Mouse (Mus musculus): ENCODE measurements around the gene Acvr1. TPM values are rescaled to one million over a fixed set of nuclear protein-coding genes. Genes with fewer than 3 reads are reported as not detected.

The Acvr1 gene
- polyA plus RNA-seq, 1 experiment from 2014 or later, result 12.9 TPM

DNA sequence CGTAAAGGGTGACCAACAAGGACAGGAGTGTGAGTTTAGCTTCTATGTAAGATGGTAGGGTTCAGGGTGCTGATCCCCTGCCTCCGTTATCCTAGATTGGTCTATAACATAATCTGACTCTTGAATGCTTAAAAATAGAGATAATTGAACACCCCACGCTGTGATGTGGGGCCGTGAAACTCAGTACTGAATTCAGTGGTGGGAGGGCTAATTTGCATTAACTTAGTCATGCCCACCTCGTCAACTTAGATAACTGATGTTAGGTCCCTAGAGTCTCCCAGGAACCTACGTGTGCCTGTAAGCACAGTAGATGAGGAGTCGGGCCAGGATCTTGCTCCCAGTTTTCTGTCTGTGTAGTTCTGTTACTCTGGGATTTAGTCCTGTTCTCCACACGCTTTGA is 147.4 kb downstream of the Acvr1 start:
- Histone ChIP-seq H3K4me2 (no peak overlapping the region), H3K9me3 (replicated peaks; ENCODE audit: control insufficient read depth, low read length) (no peaks in the 10 kb centered on the region), H3K4me1 (ENCODE audit: control insufficient read depth, insufficient read depth, low read length) (no peaks in the 10 kb centered on the region), H3K36me3 (ENCODE audit: control insufficient read depth, insufficient read depth, low read length) (no peaks in the 10 kb centered on the region), H3K27me3 (ENCODE audit: control insufficient read depth, insufficient read depth, low read length) (no peaks in the 10 kb centered on the region), H3K4me3 (ENCODE audit: low read depth, low read length) (no peak overlapping the region), H3K9ac (ENCODE audit: low read depth, low read length) (no peak overlapping the region), H3K27ac (ENCODE audit: low read depth, low read length) (no peak overlapping the region)
- no peak for ATAC-seq (replicated peaks; ENCODE audit: insufficient number of reproducible peaks, low FRiP score, low TSS enrichment)
- 82% methylated on average over 8 of the region's 8 CpGs for WGBS (ENCODE audit: insufficient replicate concordance)

DNA sequence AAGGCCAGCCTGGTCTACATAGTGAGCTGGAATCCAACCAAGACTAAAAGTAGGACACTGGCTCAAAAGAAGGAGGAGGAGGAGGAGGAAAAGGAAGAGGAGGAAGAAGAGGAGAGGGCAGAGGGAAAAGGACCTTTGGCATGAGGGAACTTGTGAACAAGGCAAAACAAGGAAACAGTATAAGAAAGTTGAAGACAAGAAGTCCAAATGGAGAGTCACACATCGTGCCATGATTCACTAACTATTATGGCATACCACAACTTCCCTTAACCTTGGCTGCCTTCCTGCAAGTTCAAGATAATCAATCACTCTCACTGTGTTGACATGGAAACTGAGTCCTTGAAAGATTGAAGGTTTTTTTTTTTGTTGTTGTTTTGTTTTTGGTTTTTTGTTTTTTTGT is 148.8 kb downstream of the Acvr1 start:
- no peak overlapping the region for H3K4me3 ChIP-seq (ENCODE audit: low read depth, low read length)
- no peaks in the 10 kb centered on the region for H3K4me1 ChIP-seq (ENCODE audit: control insufficient read depth, insufficient read depth, low read length)
- no peaks in the 10 kb centered on the region for H3K27me3 ChIP-seq (ENCODE audit: control insufficient read depth, insufficient read depth, low read length)
- ATAC-seq (replicated peaks; ENCODE audit: insufficient number of reproducible peaks, low FRiP score, low TSS enrichment), result no peak
- H3K27ac ChIP-seq (ENCODE audit: low read depth, low read length), result no peak overlapping the region
- 81% methylated on average over 1 of the region's 1 CpGs for WGBS (ENCODE audit: insufficient replicate concordance)
- H3K36me3 ChIP-seq (ENCODE audit: control insufficient read depth, insufficient read depth, low read length), result no peaks in the 10 kb centered on the region
- H3K9me3 ChIP-seq (replicated peaks; ENCODE audit: control insufficient read depth, low read length), result no peaks in the 10 kb centered on the region
- H3K9ac ChIP-seq (ENCODE audit: low read depth, low read length), result no peak overlapping the region
- H3K4me2 ChIP-seq, result no peak overlapping the region

DNA sequence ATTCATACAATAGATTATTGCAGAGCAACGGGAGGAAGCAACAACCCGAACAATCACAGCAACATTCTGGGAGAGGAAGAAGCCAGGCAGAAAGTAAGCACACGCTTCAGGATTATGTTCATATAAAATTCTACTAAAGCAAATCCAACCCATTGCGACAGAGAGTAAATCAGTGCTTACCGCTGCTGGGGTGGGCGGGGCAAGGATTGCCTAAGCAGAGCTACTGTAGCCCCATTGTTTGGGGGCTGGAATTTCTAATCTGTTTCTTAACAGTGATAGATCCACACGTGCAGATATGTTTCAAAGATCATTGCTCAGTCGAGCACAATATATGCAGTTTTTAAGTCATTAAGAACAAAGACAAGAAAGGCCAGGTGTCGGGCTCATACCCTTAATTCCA is 149.3 kb downstream of the Acvr1 start:
- Histone ChIP-seq H3K4me1 (ENCODE audit: control insufficient read depth, insufficient read depth, low read length) (no peaks in the 10 kb centered on the region), H3K27me3 (ENCODE audit: control insufficient read depth, insufficient read depth, low read length) (no peaks in the 10 kb centered on the region), H3K4me3 (ENCODE audit: low read depth, low read length) (no peak overlapping the region), H3K4me2 (no peak overlapping the region), H3K36me3 (ENCODE audit: control insufficient read depth, insufficient read depth, low read length) (no peaks in the 10 kb centered on the region), H3K27ac (ENCODE audit: low read depth, low read length) (no peak overlapping the region), H3K9me3 (replicated peaks; ENCODE audit: control insufficient read depth, low read length) (no peaks in the 10 kb centered on the region), H3K9ac (ENCODE audit: low read depth, low read length) (no peak overlapping the region)
- no peak for ATAC-seq (replicated peaks; ENCODE audit: insufficient number of reproducible peaks, low FRiP score, low TSS enrichment)
- WGBS (ENCODE audit: insufficient replicate concordance), result 80% methylated on average over 9 of the region's 9 CpGs

DNA sequence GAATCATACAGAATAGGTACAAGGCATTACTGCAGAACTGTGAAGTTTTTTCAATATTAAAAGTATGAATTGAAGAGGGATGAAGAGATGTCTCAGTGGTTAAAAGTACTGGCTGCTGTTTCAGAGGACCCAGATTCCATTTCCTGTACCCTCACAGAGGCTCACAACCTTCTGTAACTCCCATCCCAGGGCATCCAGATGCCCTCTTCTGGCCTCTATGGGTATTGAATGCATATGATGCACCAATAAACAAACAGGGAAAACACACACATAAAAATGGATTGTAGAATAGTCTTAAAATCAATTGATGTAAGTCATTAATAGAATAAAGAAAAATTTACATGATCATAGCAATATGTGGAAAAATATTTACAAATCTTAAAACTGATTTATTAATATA is 151.9 kb downstream of the Acvr1 start:
- Histone ChIP-seq H3K27ac (ENCODE audit: low read depth, low read length) (no peak overlapping the region), H3K4me3 (ENCODE audit: low read depth, low read length) (no peak overlapping the region), H3K4me1 (ENCODE audit: control insufficient read depth, insufficient read depth, low read length) (no peaks in the 10 kb centered on the region), H3K9ac (ENCODE audit: low read depth, low read length) (no peak overlapping the region), H3K27me3 (ENCODE audit: control insufficient read depth, insufficient read depth, low read length) (no peaks in the 10 kb centered on the region), H3K9me3 (replicated peaks; ENCODE audit: control insufficient read depth, low read length) (no peaks in the 10 kb centered on the region), H3K4me2 (no peak overlapping the region), H3K36me3 (ENCODE audit: control insufficient read depth, insufficient read depth, low read length) (no peaks in the 10 kb centered on the region)
- no peak for ATAC-seq (replicated peaks; ENCODE audit: insufficient number of reproducible peaks, low FRiP score, low TSS enrichment)

DNA sequence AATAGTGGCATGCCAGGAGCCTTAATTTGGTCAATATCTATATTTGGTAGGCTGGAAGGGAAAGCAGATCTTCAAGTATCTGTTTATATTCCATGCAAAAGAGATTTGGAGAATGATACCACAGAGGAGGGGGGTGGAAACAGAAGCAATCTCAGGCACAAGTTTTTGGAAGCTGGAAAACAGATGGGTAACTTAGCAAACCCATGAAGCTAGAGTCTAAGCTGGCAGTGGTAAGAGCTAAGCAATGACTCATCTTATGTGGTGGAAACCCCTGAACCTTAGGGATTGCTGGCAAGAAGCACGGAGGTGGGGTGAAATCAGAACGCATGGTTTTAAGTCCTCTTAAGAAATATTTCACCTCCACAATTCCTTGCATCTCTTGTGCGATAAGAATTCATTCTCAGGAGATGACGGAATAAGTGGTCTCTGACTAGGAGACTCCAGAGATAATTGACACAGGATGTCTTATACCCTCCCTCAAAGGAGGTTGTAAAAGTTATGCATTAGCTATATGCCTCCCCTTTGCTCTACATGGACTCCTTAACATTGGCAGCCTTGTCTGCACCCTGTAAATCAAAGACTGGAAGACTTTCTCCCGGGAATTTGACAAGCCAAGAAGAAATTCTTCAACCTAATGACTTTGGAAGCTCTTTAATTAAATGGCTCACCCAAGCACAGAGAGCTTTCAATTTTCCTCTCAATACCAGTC is 157.9 kb downstream of the Acvr1 start:
- WGBS (ENCODE audit: insufficient replicate concordance), result 75% methylated on average over 5 of the region's 5 CpGs
- Histone ChIP-seq H3K4me1 (ENCODE audit: control insufficient read depth, insufficient read depth, low read length) (no peaks in the 10 kb centered on the region), H3K4me3 (ENCODE audit: low read depth, low read length) (no peak overlapping the region), H3K27me3 (ENCODE audit: control insufficient read depth, insufficient read depth, low read length) (no peaks in the 10 kb centered on the region), H3K9me3 (replicated peaks; ENCODE audit: control insufficient read depth, low read length) (no peaks in the 10 kb centered on the region), H3K27ac (ENCODE audit: low read depth, low read length) (no peak overlapping the region), H3K36me3 (ENCODE audit: control insufficient read depth, insufficient read depth, low read length) (no peaks in the 10 kb centered on the region), H3K4me2 (no peak overlapping the region), H3K9ac (ENCODE audit: low read depth, low read length) (no peak overlapping the region)
- ATAC-seq (replicated peaks; ENCODE audit: insufficient number of reproducible peaks, low FRiP score, low TSS enrichment), result no peak

DNA sequence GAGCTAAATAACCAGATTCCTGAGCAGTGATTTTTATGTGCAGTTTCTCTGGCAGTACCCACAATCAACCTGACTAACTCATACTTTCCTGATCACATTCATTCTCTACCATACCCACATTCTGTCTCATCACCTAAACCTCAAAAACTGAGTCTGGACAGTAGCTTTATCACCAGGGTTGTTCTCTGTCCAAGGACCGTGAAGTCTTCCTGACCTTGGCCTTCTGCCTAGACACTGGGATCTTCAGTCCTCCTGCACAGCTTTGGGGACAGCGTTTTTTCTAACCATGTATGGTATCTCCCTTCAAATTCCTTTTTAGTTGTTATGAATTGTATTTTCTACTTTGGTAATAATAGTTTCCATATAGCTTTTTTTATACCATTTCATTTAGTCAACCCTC is 163.5 kb downstream of the Acvr1 start:
- 75% methylated on average over 2 of the region's 2 CpGs for WGBS (ENCODE audit: insufficient replicate concordance)
- H3K27me3 ChIP-seq (ENCODE audit: control insufficient read depth, insufficient read depth, low read length), result no peaks in the 10 kb centered on the region
- H3K36me3 ChIP-seq (ENCODE audit: control insufficient read depth, insufficient read depth, low read length), result no peaks in the 10 kb centered on the region
- H3K4me2 ChIP-seq, result no peak overlapping the region
- ATAC-seq (replicated peaks; ENCODE audit: insufficient number of reproducible peaks, low FRiP score, low TSS enrichment), result no peak
- H3K9me3 ChIP-seq (replicated peaks; ENCODE audit: control insufficient read depth, low read length), result no peaks in the 10 kb centered on the region
- no peak overlapping the region for H3K27ac ChIP-seq (ENCODE audit: low read depth, low read length)
- H3K9ac ChIP-seq (ENCODE audit: low read depth, low read length), result no peak overlapping the region
- H3K4me1 ChIP-seq (ENCODE audit: control insufficient read depth, insufficient read depth, low read length), result no peaks in the 10 kb centered on the region
- no peak overlapping the region for H3K4me3 ChIP-seq (ENCODE audit: low read depth, low read length)

DNA sequence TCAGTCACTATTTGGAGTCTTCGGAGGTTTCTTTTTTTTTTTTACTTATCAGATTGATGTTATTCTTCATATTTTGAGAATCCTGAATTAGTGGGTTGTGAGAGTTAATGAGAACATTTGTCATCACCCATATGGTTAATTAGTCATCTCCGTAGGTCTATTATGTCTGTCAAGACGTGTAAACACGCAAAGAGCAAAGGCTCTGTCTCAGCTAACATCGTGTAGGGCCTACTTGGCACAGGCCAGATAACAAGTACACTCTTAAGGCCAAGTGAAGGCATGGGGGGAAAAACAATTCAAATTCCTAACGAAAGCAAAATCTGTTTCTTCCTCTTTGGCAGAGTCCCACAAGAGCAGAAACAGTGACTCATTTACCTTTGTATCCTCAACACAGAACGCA is 178.4 kb downstream of the Acvr1 start:
- Histone ChIP-seq H3K4me2 (no peak overlapping the region), H3K4me3 (ENCODE audit: low read depth, low read length) (no peak overlapping the region), H3K27me3 (ENCODE audit: control insufficient read depth, insufficient read depth, low read length) (no peaks in the 10 kb centered on the region), H3K9ac (ENCODE audit: low read depth, low read length) (no peak overlapping the region), H3K9me3 (replicated peaks; ENCODE audit: control insufficient read depth, low read length) (no peaks in the 10 kb centered on the region), H3K36me3 (ENCODE audit: control insufficient read depth, insufficient read depth, low read length) (no peaks in the 10 kb centered on the region), H3K27ac (ENCODE audit: low read depth, low read length) (no peak overlapping the region), H3K4me1 (ENCODE audit: control insufficient read depth, insufficient read depth, low read length) (no peaks in the 10 kb centered on the region)
- WGBS (ENCODE audit: insufficient replicate concordance), result 80% methylated on average over 7 of the region's 7 CpGs
- no peak for ATAC-seq (replicated peaks; ENCODE audit: insufficient number of reproducible peaks, low FRiP score, low TSS enrichment)

DNA sequence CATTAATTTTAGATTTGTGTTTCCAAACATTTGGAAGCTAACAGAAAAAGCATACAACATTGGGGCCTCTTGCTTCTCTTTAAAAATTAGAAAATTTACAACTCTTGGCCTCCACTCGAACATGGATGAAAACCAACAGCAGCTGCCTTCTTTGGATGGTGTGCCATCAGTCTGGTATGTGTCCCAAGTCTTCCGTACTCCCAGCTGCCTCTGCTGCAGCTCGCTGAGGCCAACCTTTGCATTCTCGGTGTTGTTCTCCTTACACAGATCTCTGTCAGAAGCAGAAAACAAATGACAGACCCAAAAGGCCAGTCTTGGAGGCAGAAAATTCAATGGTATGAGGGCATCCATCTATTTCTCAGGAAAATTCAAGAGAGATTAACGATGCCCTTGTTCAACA is 186.9 kb downstream of the Acvr1 start:
- Histone ChIP-seq H3K9me3 (replicated peaks; ENCODE audit: control insufficient read depth, low read length) (no peaks in the 10 kb centered on the region), H3K36me3 (ENCODE audit: control insufficient read depth, insufficient read depth, low read length) (no peaks in the 10 kb centered on the region), H3K4me1 (ENCODE audit: control insufficient read depth, insufficient read depth, low read length) (no peaks in the 10 kb centered on the region), H3K4me3 (ENCODE audit: low read depth, low read length) (no peak overlapping the region), H3K27ac (ENCODE audit: low read depth, low read length) (no peak overlapping the region), H3K4me2 (no peak overlapping the region), H3K27me3 (ENCODE audit: control insufficient read depth, insufficient read depth, low read length) (no peaks in the 10 kb centered on the region), H3K9ac (ENCODE audit: low read depth, low read length) (no peak overlapping the region)
- no peak for ATAC-seq (replicated peaks; ENCODE audit: insufficient number of reproducible peaks, low FRiP score, low TSS enrichment)
- 78% methylated on average over 5 of the region's 5 CpGs for WGBS (ENCODE audit: insufficient replicate concordance)

DNA sequence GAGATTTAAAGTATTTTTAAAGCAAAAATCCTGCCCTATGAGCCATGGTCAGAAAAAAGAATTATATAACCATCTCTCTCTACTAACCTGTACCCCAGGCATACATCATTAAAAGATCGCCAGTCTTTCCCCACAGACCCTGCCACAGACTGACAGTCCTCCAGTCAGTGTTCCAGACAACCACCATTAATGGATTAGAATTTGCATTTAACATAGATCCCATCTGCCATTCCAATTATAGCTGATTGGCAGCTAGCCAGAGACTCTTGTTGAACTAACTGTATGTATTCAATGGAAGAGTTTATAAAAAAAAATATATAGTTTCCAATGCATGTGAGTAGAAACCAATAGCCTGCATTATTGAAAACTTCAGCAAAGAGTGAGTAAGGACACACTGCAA is 187.5 kb downstream of the Acvr1 start:
- no peak overlapping the region for H3K4me2 ChIP-seq
- H3K4me3 ChIP-seq (ENCODE audit: low read depth, low read length), result no peak overlapping the region
- ATAC-seq (replicated peaks; ENCODE audit: insufficient number of reproducible peaks, low FRiP score, low TSS enrichment), result no peak
- H3K27me3 ChIP-seq (ENCODE audit: control insufficient read depth, insufficient read depth, low read length), result no peaks in the 10 kb centered on the region
- H3K9ac ChIP-seq (ENCODE audit: low read depth, low read length), result no peak overlapping the region
- H3K9me3 ChIP-seq (replicated peaks; ENCODE audit: control insufficient read depth, low read length), result no peaks in the 10 kb centered on the region
- WGBS (ENCODE audit: insufficient replicate concordance), result 86% methylated on average over 1 of the region's 1 CpGs
- H3K36me3 ChIP-seq (ENCODE audit: control insufficient read depth, insufficient read depth, low read length), result no peaks in the 10 kb centered on the region
- no peaks in the 10 kb centered on the region for H3K4me1 ChIP-seq (ENCODE audit: control insufficient read depth, insufficient read depth, low read length)
- no peak overlapping the region for H3K27ac ChIP-seq (ENCODE audit: low read depth, low read length)
